Mouse (Mus musculus): ENCODE data around the gene Rabif.
"Not testable (repeated sequence)": the region's sequence is repeated elsewhere in the genome, so short reads cannot be mapped to it uniquely, and the experiment has no call there.

Rabif gene

GRCm38 (mm10) chr1:134494428-134495215, at the start of gene Rabif:
Gene Rabif (plus strand): TSS chr1:134494648.
- DNase-seq (ENCODE audit: low read depth, low spot score), result peak; percentile 97

GRCm38 (mm10) chr1:134445418-134445817, 49.0 kb upstream of the Rabif start:
- no peak for DNase-seq (ENCODE audit: low read depth, low spot score)

GRCm38 (mm10) chr1:134448537-134448936, 45.9 kb upstream of the Rabif start:
- not testable (repeated sequence) for DNase-seq (ENCODE audit: low read depth, low spot score)

- DNase-seq (ENCODE audit: low read depth, low spot score), result no peak
Measured at GRCm38 (mm10) chr1:134450201-134450600, 44.2 kb upstream of the Rabif start.

- no peak for DNase-seq (ENCODE audit: low read depth, low spot score)
Measured at GRCm38 (mm10) chr1:134450986-134451385, 43.5 kb upstream of the Rabif start.

GRCm38 (mm10) chr1:134454904-134455824, 39.3 kb upstream of the Rabif start, which contains the start of gene Klhl12:
Gene Klhl12 (plus strand): TSS chr1:134455531.
- DNase-seq (ENCODE audit: low read depth, low spot score), result peak; percentile 88

GRCm38 (mm10) chr1:134456060-134456459, 38.4 kb upstream of the Rabif start:
- DNase-seq (ENCODE audit: low read depth, low spot score), result no peak

- no peak for DNase-seq (ENCODE audit: low read depth, low spot score)
Measured at GRCm38 (mm10) chr1:134458139-134458727, 36.2 kb upstream of the Rabif start.

GRCm38 (mm10) chr1:134460294-134461284, 33.9 kb upstream of the Rabif start:
- no peak for DNase-seq (ENCODE audit: low read depth, low spot score)

- DNase-seq (ENCODE audit: low read depth, low spot score), result no peak
Measured at GRCm38 (mm10) chr1:134484623-134485022, 9.8 kb upstream of the Rabif start.

GRCm38 (mm10) chr1:134490903-134491801, 3.3 kb upstream of the Rabif start:
- DNase-seq (ENCODE audit: low read depth, low spot score), result no peak

GRCm38 (mm10) chr1:134492276-134492675, 2.2 kb upstream of the Rabif start:
- DNase-seq (ENCODE audit: low read depth, low spot score), result no peak

GRCm38 (mm10) chr1:134493496-134493895, 952 bp upstream of the Rabif start:
- DNase-seq (ENCODE audit: low read depth, low spot score), result no peak

- no peak for DNase-seq (ENCODE audit: low read depth, low spot score)
Measured at GRCm38 (mm10) chr1:134493956-134494355, 492 bp upstream of the Rabif start.

- no peak for DNase-seq (ENCODE audit: low read depth, low spot score)
Measured at GRCm38 (mm10) chr1:134495216-134495539, 730 bp downstream of the Rabif start.

GRCm38 (mm10) chr1:134495991-134496390, 1.5 kb downstream of the Rabif start:
- DNase-seq (ENCODE audit: low read depth, low spot score), result no peak

- no peak for DNase-seq (ENCODE audit: low read depth, low spot score)
Measured at GRCm38 (mm10) chr1:134500916-134501315, 6.5 kb downstream of the Rabif start.

- no peak for DNase-seq (ENCODE audit: low read depth, low spot score)
Measured at GRCm38 (mm10) chr1:134506201-134506600, 11.8 kb downstream of the Rabif start.

GRCm38 (mm10) chr1:134510018-134510417, 15.6 kb downstream of the Rabif start:
- no peak for DNase-seq (ENCODE audit: low read depth, low spot score)

GRCm38 (mm10) chr1:134512183-134512582, 17.7 kb downstream of the Rabif start:
- DNase-seq (ENCODE audit: low read depth, low spot score), result no peak
